Mouse (Mus musculus): ENCODE measurements around the gene Gm20388. TPM values are rescaled to one million over a fixed set of nuclear protein-coding genes. Genes with fewer than 3 reads are reported as not detected.

Gm20388 gene
- polyA plus RNA-seq, 1 experiment from 2014 or later = 1.4 TPM

DNA sequence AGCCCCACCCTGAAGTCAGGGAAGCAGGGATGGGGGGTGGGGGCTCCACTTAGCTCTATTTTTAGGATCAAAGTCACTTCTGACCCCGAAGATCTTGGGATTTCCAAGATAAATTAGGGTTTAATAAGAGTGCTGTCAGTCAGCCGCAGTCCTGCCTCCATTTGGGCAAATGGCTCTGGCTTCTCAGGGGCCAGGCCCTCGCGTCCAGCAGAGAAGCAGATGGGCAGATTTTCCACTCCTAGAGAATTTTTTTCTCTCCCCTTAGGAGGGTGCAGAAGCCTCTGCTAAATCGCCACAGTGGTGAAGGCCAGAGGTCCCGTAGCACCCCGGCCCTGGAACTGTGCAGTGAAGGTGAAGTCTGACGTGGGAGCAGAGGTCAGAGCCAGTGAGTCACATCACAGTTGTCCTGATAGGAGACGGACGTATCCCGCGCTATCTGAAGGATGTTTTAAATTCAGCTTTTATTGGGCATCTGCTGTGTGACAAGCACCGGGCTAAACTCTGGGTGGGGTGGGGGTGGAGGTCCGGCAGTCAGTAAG, 1345.2 kb downstream of the Gm20388 start:
- Histone ChIP-seq H3K36me3 (ENCODE audit: control insufficient read depth, insufficient read depth) (no peaks in the 10 kb centered on the region), H3K27me3 (ENCODE audit: control insufficient read depth, insufficient read depth, low read depth, low read length) (peaks cover 2% of the 10 kb centered on the region; the same call in 1 of the 2 replicates), H3K4me1 (ENCODE audit: control insufficient read depth, low read depth, low read length) (no peaks in the 10 kb centered on the region), H3K9me3 (replicated peaks; ENCODE audit: control insufficient read depth, low read length) (no peaks in the 10 kb centered on the region), H3K4me2 (ENCODE audit: low read depth, low read length) (no peak overlapping the region), H3K4me3 (ENCODE audit: low read depth, low read length) (no peak overlapping the region), H3K9ac (ENCODE audit: low read depth, low read length) (no peak overlapping the region), H3K27ac (ENCODE audit: low read length) (no peak overlapping the region)
- 44% methylated on average over 14 of the region's 14 CpGs for WGBS (ENCODE audit: insufficient replicate concordance)
- ATAC-seq (ENCODE audit: low read depth) = no peak

DNA sequence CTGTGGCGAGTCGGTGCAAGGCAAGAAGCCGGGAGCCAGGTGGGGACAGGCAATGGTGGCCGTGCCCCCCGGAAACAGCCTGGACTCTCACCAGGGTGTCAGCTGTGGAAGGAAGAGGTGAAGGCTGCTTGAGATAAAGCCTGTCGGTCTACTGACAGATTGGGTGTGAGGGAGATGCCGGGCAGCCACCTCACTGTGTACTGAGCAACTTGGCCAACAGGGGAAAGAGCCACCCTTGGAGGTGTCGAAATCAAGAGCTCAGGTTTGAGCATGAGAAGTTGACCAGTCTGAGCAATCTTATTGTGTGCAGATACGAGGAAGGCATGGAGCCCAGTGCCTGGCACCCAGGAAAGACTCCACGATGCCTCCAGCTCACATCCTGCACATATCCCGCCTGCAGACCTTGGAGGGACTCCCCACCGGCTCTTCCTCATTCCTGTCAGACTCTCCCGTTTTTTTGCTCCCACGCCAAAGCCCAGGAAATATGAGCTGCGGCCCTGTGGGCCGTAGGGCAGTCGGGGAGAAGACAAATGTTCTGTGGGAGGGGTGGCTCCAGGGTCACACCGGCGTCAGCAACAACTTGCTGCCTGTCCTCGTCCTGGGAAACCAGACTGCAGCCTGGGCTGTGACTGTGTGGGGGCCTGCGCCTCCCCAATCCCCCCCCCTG, 1347.6 kb downstream of the Gm20388 start:
- no peaks in the 10 kb centered on the region for H3K36me3 ChIP-seq (ENCODE audit: control insufficient read depth, insufficient read depth)
- no peak overlapping the region for H3K4me2 ChIP-seq (ENCODE audit: low read depth, low read length)
- no peak for ATAC-seq (ENCODE audit: low read depth)
- WGBS (ENCODE audit: insufficient replicate concordance) = 24% methylated on average over 21 of the region's 21 CpGs
- no peaks in the 10 kb centered on the region; the same call in 1 of the 2 replicates for H3K27me3 ChIP-seq (ENCODE audit: control insufficient read depth, insufficient read depth, low read depth, low read length)
- H3K4me3 ChIP-seq (ENCODE audit: low read depth, low read length) = no peak overlapping the region
- H3K9ac ChIP-seq (ENCODE audit: low read depth, low read length) = no peak overlapping the region
- H3K4me1 ChIP-seq (ENCODE audit: control insufficient read depth, low read depth, low read length) = peaks cover 2% of the 10 kb centered on the region
- no peaks in the 10 kb centered on the region for H3K9me3 ChIP-seq (replicated peaks; ENCODE audit: control insufficient read depth, low read length)
- no peak overlapping the region for H3K27ac ChIP-seq (ENCODE audit: low read length)

DNA sequence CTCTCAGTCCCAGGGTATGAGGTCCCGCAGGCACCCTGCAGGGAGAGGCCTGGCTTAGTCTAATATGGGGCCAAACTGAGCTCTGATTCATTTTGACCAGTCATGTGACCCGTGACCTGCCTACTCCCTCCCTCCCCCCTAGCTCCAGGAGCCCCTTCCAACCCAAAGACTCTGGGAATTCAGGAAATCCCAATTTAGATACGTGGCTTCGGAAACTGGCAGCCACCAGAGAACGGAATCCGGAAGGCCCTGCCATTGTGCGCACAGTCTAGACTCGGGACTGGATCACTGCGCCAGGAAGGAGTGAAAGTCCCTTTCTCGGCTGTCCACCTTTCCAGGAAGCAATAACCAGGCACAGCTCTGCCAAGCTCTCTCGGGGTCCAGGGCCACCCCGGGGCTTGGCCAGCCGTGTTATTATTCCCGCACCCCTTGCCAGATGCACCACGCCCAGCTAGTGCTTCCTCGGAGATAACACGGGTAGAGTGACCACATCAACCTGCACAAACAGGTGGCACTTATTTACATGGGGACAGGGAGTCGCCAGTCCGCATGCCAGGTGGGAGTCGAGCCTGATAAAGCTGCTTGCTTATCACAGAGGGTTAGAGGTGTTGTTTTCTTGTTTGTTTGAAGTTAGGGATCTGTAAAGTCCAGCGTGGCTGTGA, 1352.2 kb downstream of the Gm20388 start:
- H3K4me1 ChIP-seq (ENCODE audit: control insufficient read depth, low read depth, low read length) = peaks cover 2% of the 10 kb centered on the region
- peak; percentile 48 for ATAC-seq (ENCODE audit: low read depth)
- no peak overlapping the region for H3K27ac ChIP-seq (ENCODE audit: low read length)
- H3K4me3 ChIP-seq (ENCODE audit: low read depth, low read length) = no peak overlapping the region
- H3K27me3 ChIP-seq (ENCODE audit: control insufficient read depth, insufficient read depth, low read depth, low read length) = no peaks in the 10 kb centered on the region
- H3K4me2 ChIP-seq (ENCODE audit: low read depth, low read length) = peak overlapping the region; percentile 14
- H3K36me3 ChIP-seq (ENCODE audit: control insufficient read depth, insufficient read depth) = no peaks in the 10 kb centered on the region
- no peak overlapping the region for H3K9ac ChIP-seq (ENCODE audit: low read depth, low read length)
- no peaks in the 10 kb centered on the region for H3K9me3 ChIP-seq (replicated peaks; ENCODE audit: control insufficient read depth, low read length)
- 16% methylated on average over 21 of the region's 21 CpGs for WGBS (ENCODE audit: insufficient replicate concordance)

DNA sequence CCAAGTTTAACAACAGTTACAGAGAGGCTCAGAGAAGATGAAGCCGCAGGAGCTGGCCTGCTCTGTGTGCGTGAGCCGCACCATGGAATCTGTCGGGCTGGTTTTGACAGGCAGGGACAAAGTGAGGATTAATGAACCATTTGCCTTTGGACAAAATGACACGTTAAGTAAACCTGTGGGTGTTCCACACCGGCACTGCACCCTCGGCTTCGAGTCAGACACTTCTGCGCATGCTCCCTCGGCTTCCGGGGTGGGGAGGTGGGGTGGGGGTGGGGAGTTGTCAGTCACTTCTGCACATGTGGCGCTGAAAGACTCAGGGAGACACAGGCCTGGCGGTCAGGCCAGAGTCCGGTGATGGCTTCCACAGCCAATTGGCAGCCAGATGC, 1352.7 kb downstream of the Gm20388 start:
- H3K4me3 ChIP-seq (ENCODE audit: low read depth, low read length) = no peak overlapping the region
- peak; percentile 37; the same call in 1 of the 2 replicates for ATAC-seq (ENCODE audit: low read depth)
- H3K27ac ChIP-seq (ENCODE audit: low read length) = no peak overlapping the region
- H3K4me1 ChIP-seq (ENCODE audit: control insufficient read depth, low read depth, low read length) = peaks cover 2% of the 10 kb centered on the region
- H3K9me3 ChIP-seq (replicated peaks; ENCODE audit: control insufficient read depth, low read length) = no peaks in the 10 kb centered on the region
- peak overlapping the region; percentile 14 for H3K4me2 ChIP-seq (ENCODE audit: low read depth, low read length)
- H3K27me3 ChIP-seq (ENCODE audit: control insufficient read depth, insufficient read depth, low read depth, low read length) = no peaks in the 10 kb centered on the region
- WGBS (ENCODE audit: insufficient replicate concordance) = 55% methylated on average over 14 of the region's 14 CpGs
- no peaks in the 10 kb centered on the region for H3K36me3 ChIP-seq (ENCODE audit: control insufficient read depth, insufficient read depth)
- no peak overlapping the region for H3K9ac ChIP-seq (ENCODE audit: low read depth, low read length)

DNA sequence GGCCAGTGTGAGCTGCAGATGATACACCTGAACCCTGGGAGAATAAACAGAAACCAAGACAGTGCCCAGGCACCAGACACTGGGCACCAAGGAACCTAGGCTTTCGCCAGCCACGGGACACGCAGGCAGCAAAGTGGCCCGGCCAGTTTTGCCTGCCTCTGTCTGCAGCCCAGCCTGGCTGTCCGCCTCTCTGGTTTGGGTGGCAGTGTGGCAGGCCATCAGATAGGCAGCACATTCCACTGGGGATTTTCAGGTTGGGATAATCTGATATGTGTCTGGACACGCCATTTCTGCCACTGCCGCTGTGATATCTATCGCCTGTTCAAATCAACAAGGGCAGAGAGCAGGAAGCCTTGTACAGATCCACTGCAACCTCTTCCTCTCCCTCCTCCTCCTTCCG, 1353.6 kb downstream of the Gm20388 start:
- Histone ChIP-seq H3K9ac (ENCODE audit: low read depth, low read length) (no peak overlapping the region), H3K36me3 (ENCODE audit: control insufficient read depth, insufficient read depth) (no peaks in the 10 kb centered on the region), H3K4me3 (ENCODE audit: low read depth, low read length) (no peak overlapping the region), H3K27ac (ENCODE audit: low read length) (no peak overlapping the region), H3K4me2 (ENCODE audit: low read depth, low read length) (no peak overlapping the region), H3K4me1 (ENCODE audit: control insufficient read depth, low read depth, low read length) (peaks cover 2% of the 10 kb centered on the region), H3K27me3 (ENCODE audit: control insufficient read depth, insufficient read depth, low read depth, low read length) (no peaks in the 10 kb centered on the region), H3K9me3 (replicated peaks; ENCODE audit: control insufficient read depth, low read length) (no peaks in the 10 kb centered on the region)
- no peak for ATAC-seq (ENCODE audit: low read depth)
- WGBS (ENCODE audit: insufficient replicate concordance) = 68% methylated on average over 9 of the region's 9 CpGs

DNA sequence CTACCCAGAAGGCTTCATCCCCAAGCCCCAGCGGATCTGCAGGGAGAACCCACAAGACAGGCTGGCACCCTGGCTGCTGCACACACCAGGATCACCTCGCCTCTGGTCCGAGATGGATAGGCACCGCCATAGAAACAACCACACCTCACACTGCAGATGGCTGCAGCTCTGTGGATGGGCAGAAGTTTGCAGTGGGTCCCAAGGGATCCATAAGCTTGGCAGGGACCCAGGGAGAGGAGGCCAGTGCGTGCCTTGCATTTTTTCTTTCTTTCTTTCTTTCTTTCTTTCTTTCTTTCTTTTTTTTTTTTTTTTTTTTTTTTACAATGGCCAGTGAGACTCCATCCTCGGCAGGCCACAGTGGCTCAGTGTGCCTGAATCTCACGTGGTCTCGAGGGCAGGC, 1360.9 kb downstream of the Gm20388 start:
- H3K9ac ChIP-seq (ENCODE audit: low read depth, low read length) = no peak overlapping the region
- 62% methylated on average over 8 of the region's 8 CpGs for WGBS (ENCODE audit: insufficient replicate concordance)
- no peak overlapping the region for H3K4me2 ChIP-seq (ENCODE audit: low read depth, low read length)
- H3K9me3 ChIP-seq (replicated peaks; ENCODE audit: control insufficient read depth, low read length) = no peaks in the 10 kb centered on the region
- ATAC-seq (ENCODE audit: low read depth) = no peak
- H3K36me3 ChIP-seq (ENCODE audit: control insufficient read depth, insufficient read depth) = no peaks in the 10 kb centered on the region
- no peaks in the 10 kb centered on the region for H3K27me3 ChIP-seq (ENCODE audit: control insufficient read depth, insufficient read depth, low read depth, low read length)
- H3K4me3 ChIP-seq (ENCODE audit: low read depth, low read length) = no peak overlapping the region
- H3K4me1 ChIP-seq (ENCODE audit: control insufficient read depth, low read depth, low read length) = no peaks in the 10 kb centered on the region
- H3K27ac ChIP-seq (ENCODE audit: low read length) = no peak overlapping the region

DNA sequence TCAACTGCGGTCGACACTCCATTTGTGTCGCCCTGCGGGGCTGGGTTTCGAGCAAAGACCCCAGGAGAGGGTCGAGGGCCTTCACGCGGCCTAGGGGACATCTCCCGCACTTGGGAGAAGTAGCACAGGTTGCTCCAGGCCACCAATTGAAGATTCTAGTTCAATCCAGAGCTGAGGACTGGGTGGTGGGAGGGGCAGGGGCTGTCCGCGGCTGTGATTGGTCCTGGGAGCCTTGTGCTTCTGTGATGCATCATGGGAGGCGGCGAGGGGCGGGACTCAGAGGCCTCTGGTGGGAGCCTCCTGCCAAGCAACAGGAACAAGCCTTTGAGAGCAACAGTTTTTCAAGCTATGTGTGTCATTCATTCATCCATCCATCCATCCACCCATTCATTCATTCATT, 1362.6 kb downstream of the Gm20388 start:
- Histone ChIP-seq H3K27ac (ENCODE audit: low read length) (no peak overlapping the region), H3K9ac (ENCODE audit: low read depth, low read length) (no peak overlapping the region), H3K4me2 (ENCODE audit: low read depth, low read length) (no peak overlapping the region), H3K27me3 (ENCODE audit: control insufficient read depth, insufficient read depth, low read depth, low read length) (no peaks in the 10 kb centered on the region), H3K9me3 (replicated peaks; ENCODE audit: control insufficient read depth, low read length) (no peaks in the 10 kb centered on the region), H3K36me3 (ENCODE audit: control insufficient read depth, insufficient read depth) (no peaks in the 10 kb centered on the region), H3K4me1 (ENCODE audit: control insufficient read depth, low read depth, low read length) (no peaks in the 10 kb centered on the region), H3K4me3 (ENCODE audit: low read depth, low read length) (no peak overlapping the region)
- WGBS (ENCODE audit: insufficient replicate concordance) = 38% methylated on average over 14 of the region's 14 CpGs
- no peak for ATAC-seq (ENCODE audit: low read depth)

DNA sequence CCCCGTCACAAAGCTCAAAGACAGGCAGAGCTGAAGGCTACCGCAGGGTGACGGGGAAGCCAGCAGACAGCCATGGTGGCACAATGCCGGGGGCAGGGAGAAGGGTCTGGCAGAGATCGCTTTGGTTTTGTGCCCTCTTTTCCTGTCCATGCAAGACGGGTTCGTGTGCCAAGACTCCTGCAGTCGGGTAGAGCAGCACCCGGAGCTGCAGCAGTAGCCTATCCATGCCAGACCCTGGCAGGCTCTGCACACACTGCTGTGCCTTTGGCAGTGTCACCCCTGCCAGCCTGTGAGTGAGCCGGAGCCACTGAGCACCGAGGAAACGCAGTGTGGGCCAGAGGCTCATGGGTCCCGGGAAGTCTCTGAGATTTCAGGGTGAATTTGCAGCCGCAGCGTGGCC, 1363.0 kb downstream of the Gm20388 start:
- Histone ChIP-seq H3K4me2 (ENCODE audit: low read depth, low read length) (no peak overlapping the region), H3K36me3 (ENCODE audit: control insufficient read depth, insufficient read depth) (no peaks in the 10 kb centered on the region), H3K4me1 (ENCODE audit: control insufficient read depth, low read depth, low read length) (no peaks in the 10 kb centered on the region), H3K27me3 (ENCODE audit: control insufficient read depth, insufficient read depth, low read depth, low read length) (no peaks in the 10 kb centered on the region), H3K9me3 (replicated peaks; ENCODE audit: control insufficient read depth, low read length) (no peaks in the 10 kb centered on the region), H3K9ac (ENCODE audit: low read depth, low read length) (no peak overlapping the region), H3K27ac (ENCODE audit: low read length) (no peak overlapping the region), H3K4me3 (ENCODE audit: low read depth, low read length) (no peak overlapping the region)
- ATAC-seq (ENCODE audit: low read depth) = no peak
- WGBS (ENCODE audit: insufficient replicate concordance) = 67% methylated on average over 15 of the region's 15 CpGs

DNA sequence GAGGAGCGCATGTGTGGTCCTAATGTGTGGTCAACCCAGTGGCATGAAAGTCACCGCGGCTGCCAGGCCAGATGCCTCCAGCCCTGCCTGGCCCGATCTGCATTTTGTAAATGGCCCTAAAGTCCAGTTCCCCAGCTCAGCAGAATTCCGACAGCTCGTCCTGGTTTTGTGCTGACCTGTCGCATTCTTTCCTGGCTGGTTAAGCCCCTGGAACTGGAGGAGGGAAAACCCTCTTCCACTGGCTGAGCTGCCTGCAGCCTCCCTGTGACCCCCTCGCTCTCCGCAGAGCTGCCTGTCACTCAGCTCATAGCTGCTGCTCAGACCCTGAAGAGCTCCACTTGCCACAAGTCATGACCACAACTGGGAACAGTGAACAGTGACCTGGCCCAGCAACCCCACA, 1369.8 kb downstream of the Gm20388 start:
- Histone ChIP-seq H3K27me3 (ENCODE audit: control insufficient read depth, insufficient read depth, low read depth, low read length) (no peaks in the 10 kb centered on the region), H3K4me2 (ENCODE audit: low read depth, low read length) (no peak overlapping the region), H3K9ac (ENCODE audit: low read depth, low read length) (no peak overlapping the region), H3K9me3 (replicated peaks; ENCODE audit: control insufficient read depth, low read length) (no peaks in the 10 kb centered on the region), H3K4me1 (ENCODE audit: control insufficient read depth, low read depth, low read length) (no peaks in the 10 kb centered on the region), H3K27ac (ENCODE audit: low read length) (no peak overlapping the region), H3K4me3 (ENCODE audit: low read depth, low read length) (no peak overlapping the region), H3K36me3 (ENCODE audit: control insufficient read depth, insufficient read depth) (no peaks in the 10 kb centered on the region)
- WGBS (ENCODE audit: insufficient replicate concordance) = 59% methylated on average over 9 of the region's 9 CpGs
- no peak for ATAC-seq (ENCODE audit: low read depth)

Data from liver, embryonic 16.5 days (tissue).